Mouse (Mus musculus): ENCODE data around the gene Pcx. TPM values are rescaled to one million over a fixed set of nuclear protein-coding genes. Genes with fewer than 3 reads are reported as not detected.

Pcx gene
- polyA plus RNA-seq, 1 experiment from 2014 or later: 15.9 TPM

Small RNAs within 50 kb of the gene (microRNA-seq; reads per million reads assigned to microRNA genes)
- not detected for gene Mir6986

Other genes starting within 250 kb of the Pcx start
- 4.5 and 4.7 TPM in 2 replicates for gene Ssh3, start 241.3 kb upstream of the Pcx start, polyA plus RNA-seq (2016; fragmentation: Nextera tagmentation; extraction: Ambion mirVana)
- gene Ankrd13d, start 227.3 kb upstream of the Pcx start, polyA plus RNA-seq (2016; fragmentation: Nextera tagmentation; extraction: Ambion mirVana): 1.6 and 2.0 TPM in 2 replicates
- gene Grk2, start 204.2 kb upstream of the Pcx start, polyA plus RNA-seq (2016; fragmentation: Nextera tagmentation; extraction: Ambion mirVana): 12.6 and 15.6 TPM in 2 replicates
- gene Kdm2a, start 112.2 kb upstream of the Pcx start, polyA plus RNA-seq (2016; fragmentation: Nextera tagmentation; extraction: Ambion mirVana): 50.9 and 57.7 TPM in 2 replicates
- 23.8 and 25.6 TPM in 2 replicates for gene Rhod, start 71.0 kb upstream of the Pcx start, polyA plus RNA-seq (2016; fragmentation: Nextera tagmentation; extraction: Ambion mirVana)
- 1.3 TPM in 2 replicates for gene Syt12, start 33.0 kb upstream of the Pcx start, polyA plus RNA-seq (2016; fragmentation: Nextera tagmentation; extraction: Ambion mirVana)
- gene 2010003K11Rik, start 11.9 kb upstream of the Pcx start, polyA plus RNA-seq (2016; fragmentation: Nextera tagmentation; extraction: Ambion mirVana): not detected in 2 replicates
- 7.6 and 8.0 TPM in 2 replicates for gene Lrfn4, start 105.2 kb downstream of the Pcx start, polyA plus RNA-seq (2016; fragmentation: Nextera tagmentation; extraction: Ambion mirVana)
- 36.5 and 38.3 TPM in 2 replicates for gene Rce1, start 115.2 kb downstream of the Pcx start, polyA plus RNA-seq (2016; fragmentation: Nextera tagmentation; extraction: Ambion mirVana)
- gene Gm960, start 188.2 kb downstream of the Pcx start, polyA plus RNA-seq (2016; fragmentation: Nextera tagmentation; extraction: Ambion mirVana): 1.2 and 2.0 TPM in 2 replicates
- gene Sptbn2, start 200.7 kb downstream of the Pcx start, polyA plus RNA-seq (2016; fragmentation: Nextera tagmentation; extraction: Ambion mirVana): 0.26 TPM in 2 replicates
- 36.2 and 41.2 TPM in 2 replicates for gene Rbm4b, start 246.0 kb downstream of the Pcx start, polyA plus RNA-seq (2016; fragmentation: Nextera tagmentation; extraction: Ambion mirVana)